ENCODE assay signal across 21 mouse cellular contexts in genomic region chr2:156348812-156349211, GRCm38 (mm10).
"Had no signal": no experiment of that assay in that cellular context is flagged by ENCODE, and none has a peak within 500 bp of the region (broad histone marks: within the 10 kb centered on the region; RNA-seq: fewer than 3 reads in every experiment).

No protein-coding gene starts in this region.

- H3K36me3 ChIP-seq: hindbrain, embryonic 10.5 days; hindbrain, embryonic 12.5 days; hindbrain, embryonic 15.5 days; intestine, embryonic 15.5 days; limb, embryonic 13.5 days; limb, embryonic 15.5 days; liver, embryonic 12.5 days had no signal

- H3K27me3 ChIP-seq: hindbrain, embryonic 12.5 days; hindbrain, embryonic 15.5 days; intestine, embryonic 15.5 days; limb, embryonic 13.5 days; limb, embryonic 15.5 days; liver, embryonic 12.5 days had no signal

- H3K4me3 ChIP-seq: gastrocnemius, adult 2 months; heart, adult 2 months; hindbrain, embryonic 10.5 days; hindbrain, embryonic 12.5 days; hindbrain, embryonic 15.5 days; intestine, embryonic 15.5 days; limb, embryonic 13.5 days; limb, embryonic 15.5 days; liver, embryonic 12.5 days had no signal

- H3K9ac ChIP-seq: hindbrain, embryonic 12.5 days; hindbrain, embryonic 15.5 days; intestine, embryonic 15.5 days; limb, embryonic 13.5 days; limb, embryonic 15.5 days; liver, embryonic 12.5 days; liver, embryonic 14.5 days had no signal

- DNase-seq: gastrocnemius, adult 2 months; gastrocnemius, postnatal 10 days; gastrocnemius, postnatal 25 days; heart, adult 2 months; kidney, adult 18-20 months; kidney, adult 8-10 months; kidney, postnatal 25 days; kidney, postnatal 4 days; layer of hippocampus, adult 9-11 months; layer of hippocampus, postnatal 36 days had no signal

- H3K9me3 ChIP-seq: hindbrain, embryonic 10.5 days; hindbrain, embryonic 12.5 days; hindbrain, embryonic 15.5 days; intestine, embryonic 15.5 days; limb, embryonic 13.5 days; limb, embryonic 15.5 days; liver, embryonic 12.5 days had no signal

- H3K4me1 ChIP-seq: limb, embryonic 13.5 days; limb, embryonic 15.5 days had no signal

- ATAC-seq: inflammation-experienced regulatory T-cells, adult 6 months; intestine, embryonic 15.5 days; intestine, postnatal 0 days; liver, embryonic 12.5 days had no signal

- H3K27ac ChIP-seq: gastrocnemius, adult 2 months; heart, adult 2 months; hindbrain, embryonic 10.5 days; hindbrain, embryonic 12.5 days; hindbrain, embryonic 15.5 days; intestine, embryonic 15.5 days; limb, embryonic 13.5 days; limb, embryonic 15.5 days; liver, embryonic 12.5 days; liver, embryonic 14.5 days had no signal

- H3K4me2 ChIP-seq: heart, embryonic 11.5 days; hindbrain, embryonic 12.5 days; hindbrain, embryonic 15.5 days; intestine, embryonic 15.5 days; limb, embryonic 13.5 days; limb, embryonic 15.5 days; liver, embryonic 12.5 days had no signal
